In genomic region chr3:87168756-87169155, GRCm38 (mm10) we compare ENCODE assay signal across 13 mouse cellular contexts. TPM values are rescaled to one million over a fixed set of nuclear protein-coding genes. Genes with fewer than 3 reads are reported as not detected.
DNase-seq lines count a peak whose midpoint lies in the region; ATAC-seq and TF ChIP-seq lines count a peak whose summit lies in the region.
"Had no signal": no experiment of that assay in that cellular context is flagged by ENCODE, and none has a peak within 500 bp of the region (broad histone marks: within the 10 kb centered on the region; RNA-seq: fewer than 3 reads in every experiment).

No protein-coding gene starts in this region.

- no peaks in the 10 kb centered on the region for H3K9me3 ChIP-seq in liver, postnatal 0 days (ENCODE audit: low read length)
- H3K9me3 ChIP-seq in liver, embryonic 12.5 days (replicated peaks), result no peaks in the 10 kb centered on the region
- H3K9me3 ChIP-seq in embryonic facial prominence, embryonic 13.5 days, result no peaks in the 10 kb centered on the region
- H3K9me3 ChIP-seq in limb, embryonic 15.5 days, result no peaks in the 10 kb centered on the region
- H3K9me3 ChIP-seq: liver, embryonic 15.5 days; midbrain, embryonic 12.5 days had no signal

- no peak overlapping the region for H3K4me2 ChIP-seq in liver, postnatal 0 days (ENCODE audit: low read depth, low read length)
- H3K4me2 ChIP-seq in liver, embryonic 12.5 days, result no peak overlapping the region
- peak overlapping the region; percentile 12; the same call in 1 of the 2 replicates for H3K4me2 ChIP-seq in embryonic facial prominence, embryonic 13.5 days
- no peak overlapping the region for H3K4me2 ChIP-seq in limb, embryonic 15.5 days
- H3K4me2 ChIP-seq: liver, embryonic 15.5 days had no signal

- TF ChIP-seq EP300 in liver, postnatal 0 days (IDR thresholded peaks at IDR 0.05; ENCODE audit: low read depth), result no peak

- H3K27me3 ChIP-seq in liver, postnatal 0 days (ENCODE audit: insufficient read depth, low read length), result peaks cover 25% of the 10 kb centered on the region
- H3K27me3 ChIP-seq in liver, embryonic 12.5 days (replicated peaks), result peaks cover 26% of the 10 kb centered on the region
- no peaks in the 10 kb centered on the region for H3K27me3 ChIP-seq in embryonic facial prominence, embryonic 13.5 days
- no peaks in the 10 kb centered on the region for H3K27me3 ChIP-seq in limb, embryonic 15.5 days
- H3K27me3 ChIP-seq: midbrain, embryonic 12.5 days had no signal

- no peak overlapping the region for H3K27ac ChIP-seq in liver, postnatal 0 days (ENCODE audit: low read depth)
- no peak overlapping the region for H3K27ac ChIP-seq in liver, embryonic 12.5 days
- no peak overlapping the region for H3K27ac ChIP-seq in embryonic facial prominence, embryonic 13.5 days
- H3K27ac ChIP-seq in limb, embryonic 15.5 days, result peak overlapping the region; percentile 34; the same call in 1 of the 2 replicates
- H3K27ac ChIP-seq: liver, embryonic 15.5 days; midbrain, embryonic 12.5 days had no signal

- no peak overlapping the region for H3K4me3 ChIP-seq in liver, postnatal 0 days (ENCODE audit: low read depth, low read length)
- no peak overlapping the region for H3K4me3 ChIP-seq in liver, embryonic 12.5 days
- no peak overlapping the region for H3K4me3 ChIP-seq in embryonic facial prominence, embryonic 13.5 days
- no peak overlapping the region for H3K4me3 ChIP-seq in limb, embryonic 15.5 days
- H3K4me3 ChIP-seq: liver, embryonic 15.5 days; midbrain, embryonic 12.5 days had no signal

- H3K4me1 ChIP-seq in liver, postnatal 0 days (ENCODE audit: insufficient read depth), result peaks cover 14% of the 10 kb centered on the region
- peaks cover 50% of the 10 kb centered on the region for H3K4me1 ChIP-seq in liver, embryonic 12.5 days
- peaks cover 76% of the 10 kb centered on the region for H3K4me1 ChIP-seq in embryonic facial prominence, embryonic 13.5 days
- peaks cover 71% of the 10 kb centered on the region for H3K4me1 ChIP-seq in limb, embryonic 15.5 days

- H3K36me3 ChIP-seq in liver, postnatal 0 days (replicated peaks; ENCODE audit: insufficient read depth, low read length), result no peaks in the 10 kb centered on the region
- H3K36me3 ChIP-seq in liver, embryonic 12.5 days, result no peaks in the 10 kb centered on the region
- H3K36me3 ChIP-seq in embryonic facial prominence, embryonic 13.5 days, result peaks cover 6% of the 10 kb centered on the region; the same call in 1 of the 2 replicates
- H3K36me3 ChIP-seq in limb, embryonic 15.5 days, result peaks cover 3% of the 10 kb centered on the region; the same call in 1 of the 2 replicates
- H3K36me3 ChIP-seq: liver, embryonic 15.5 days; midbrain, embryonic 12.5 days had no signal

- ATAC-seq in liver, postnatal 0 days, result no peak
- no peak for ATAC-seq in liver, embryonic 12.5 days
- ATAC-seq in embryonic facial prominence, embryonic 13.5 days (ENCODE audit: insufficient number of reproducible peaks, insufficient read depth, low FRiP score, low TSS enrichment, low read depth), result no peak
- ATAC-seq in limb, embryonic 15.5 days (ENCODE audit: insufficient number of reproducible peaks, low FRiP score, low TSS enrichment, low read depth), result no peak

- H3K9ac ChIP-seq in liver, postnatal 0 days (replicated peaks), result no peak overlapping the region
- no peak overlapping the region for H3K9ac ChIP-seq in liver, embryonic 12.5 days
- H3K9ac ChIP-seq in embryonic facial prominence, embryonic 13.5 days, result peak overlapping the region; percentile 52; the same call in 1 of the 2 replicates
- H3K9ac ChIP-seq in limb, embryonic 15.5 days, result no peak overlapping the region
- H3K9ac ChIP-seq: liver, embryonic 15.5 days; midbrain, embryonic 12.5 days had no signal

- WGBS in liver, postnatal 0 days (ENCODE audit: insufficient replicate concordance), result 61% methylated on average over 7 of the region's 7 CpGs
- WGBS in liver, embryonic 12.5 days (ENCODE audit: insufficient replicate concordance), result 53% methylated on average over 7 of the region's 7 CpGs
- 33% methylated on average over 7 of the region's 7 CpGs for WGBS in embryonic facial prominence, embryonic 13.5 days
- 44% methylated on average over 7 of the region's 7 CpGs for WGBS in limb, embryonic 15.5 days

- TF ChIP-seq CTCF in liver, postnatal 0 days (IDR thresholded peaks at IDR 0.05; ENCODE audit: low read depth), result no peak

- peak; percentile 93 for DNase-seq in heart, adult 11 months
- DNase-seq in heart, adult 9 months (ENCODE audit: low spot score in 2 of 2), result no peak
- DNase-seq in liver, postnatal 0 days, result peak; percentile 7
- DNase-seq in ovary, postnatal 36 days (ENCODE audit: low spot score), result no peak
- DNase-seq in liver, result no peak
- DNase-seq: adrenal gland, adult 2 months; kidney, postnatal 10 days; spleen, adult 18-20 months had no signal

RNA-seq across cellular contexts. Expression of gene Kirrel, which starts 5.8 kb away (rescaled TPM):
- polyA plus RNA-seq in liver, postnatal 0 days (2015; fragmentation: Nextera tagmentation; extraction: Ambion mirVana), result 0.67 and 0.73 TPM in 2 replicates
- 2.4 and 2.7 TPM in 2 replicates for polyA plus RNA-seq in liver, embryonic 12.5 days (2016; fragmentation: Nextera tagmentation; extraction: Ambion mirVana)
- 20.4 and 21.9 TPM in 2 replicates for polyA plus RNA-seq in embryonic facial prominence, embryonic 13.5 days (2015; fragmentation: Nextera tagmentation; extraction: Ambion mirVana)
- 17.9 and 19.5 TPM in 2 replicates for polyA plus RNA-seq in limb, embryonic 15.5 days (2015; fragmentation: Nextera tagmentation; extraction: Ambion mirVana)

Comparison
In these comparisons a context has a peak if more than half of its experiments do, and no peak if none do; other contexts are left out.
1. DNase-seq: peak in heart, adult 11 months (single experiment) and liver, postnatal 0 days (single experiment); none in heart, adult 9 months (0 of 2), ovary, postnatal 36 days (single experiment) and liver (single experiment).